Mouse (Mus musculus): ENCODE measurements at regions not wholly inside any gene's neighbourhood (a gene's known extent, or its start where the extent isn't known, plus 50 kb on each side); places are given as distances from the start of the nearest gene placed in this dataset.

DNA sequence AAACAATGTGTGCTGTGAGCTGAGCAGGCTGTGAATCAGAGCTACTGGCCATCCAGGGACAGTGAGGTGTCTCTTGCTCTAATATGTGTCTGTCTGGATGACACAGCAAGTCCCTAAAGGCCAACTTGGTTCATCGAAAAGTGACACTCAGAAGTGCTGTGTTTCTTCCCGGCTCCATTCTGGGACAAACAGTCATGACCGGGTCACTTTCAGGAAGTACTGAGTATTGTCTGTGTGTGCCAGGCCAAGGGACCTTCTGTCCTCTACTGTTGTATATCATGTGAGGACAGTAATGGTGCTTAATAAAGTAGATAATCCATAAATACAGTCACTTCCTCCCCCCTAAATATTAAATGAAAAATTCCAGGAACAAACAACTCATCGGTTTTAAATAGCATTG, 87.2 kb upstream of the Cd93 start:
- Histone ChIP-seq H3K27me3 (ENCODE audit: control insufficient read depth, insufficient read depth, insufficient read length) (no peaks in the 10 kb centered on the region), H3K79me2 (ENCODE audit: control insufficient read depth, insufficient read depth) (no peaks in the 10 kb centered on the region), H3K36me3 (ENCODE audit: control insufficient read depth, insufficient read depth) (no peaks in the 10 kb centered on the region), H3K4me3 (no peak overlapping the region), H3ac (ENCODE audit: control insufficient read depth, insufficient read length) (no peak overlapping the region), H3K4me2 (ENCODE audit: low read depth) (no peak overlapping the region)
- TF ChIP-seq MYOD1 (IDR thresholded peaks at IDR 0.05; ENCODE audit: control insufficient read depth in 1 of 3, insufficient read length in 2 of 3, low read depth in 2 of 3) = no peak
- TF ChIP-seq POLR2AphosphoS2 (IDR thresholded peaks at IDR 0.05; ENCODE audit: insufficient read length, low read depth) = no peak
- no peak for TF ChIP-seq SRF (IDR thresholded peaks at IDR 0.05; ENCODE audit: control insufficient read depth, insufficient read length, low read depth)
- no peak for TF ChIP-seq TCF12 (IDR thresholded peaks at IDR 0.05; ENCODE audit: insufficient read depth, poor library complexity, severe bottlenecking)
- no peak for TF ChIP-seq CEBPB (IDR thresholded peaks at IDR 0.05; ENCODE audit: insufficient read depth, poor library complexity, severe bottlenecking)
- no peak for TF ChIP-seq MAX (IDR thresholded peaks at IDR 0.05; ENCODE audit: low read depth)
- TF ChIP-seq TCF3 (IDR thresholded peaks at IDR 0.05; ENCODE audit: insufficient read length, low read depth) = no peak
- no peak for TF ChIP-seq USF1 (IDR thresholded peaks at IDR 0.05; ENCODE audit: low read depth)
- no peak for TF ChIP-seq MYOG (IDR thresholded peaks at IDR 0.05; ENCODE audit: control insufficient read depth in 1 of 3, insufficient read depth in 1 of 3, insufficient read length in 2 of 3, low read depth in 2 of 3)
- TF ChIP-seq E2F4 (IDR thresholded peaks at IDR 0.05; ENCODE audit: insufficient read depth) = no peak
- TF ChIP-seq POLR2A (IDR thresholded peaks at IDR 0.05; ENCODE audit: insufficient read length, low read depth) = no peak

GRCm38 (mm10) chr2:148529900-148530299, 86.5 kb upstream of the Cd93 start:
- H3K27me3 ChIP-seq (ENCODE audit: control insufficient read depth, insufficient read depth, insufficient read length) = no peaks in the 10 kb centered on the region
- no peak overlapping the region for H3K4me3 ChIP-seq
- no peak overlapping the region for H3K4me2 ChIP-seq (ENCODE audit: low read depth)
- H3ac ChIP-seq (ENCODE audit: control insufficient read depth, insufficient read length) = no peak overlapping the region
- H3K79me2 ChIP-seq (ENCODE audit: control insufficient read depth, insufficient read depth) = no peaks in the 10 kb centered on the region
- no peak for TF ChIP-seq REST (IDR thresholded peaks at IDR 0.05; ENCODE audit: insufficient read depth, insufficient read length)
- no peak for TF ChIP-seq MAX (IDR thresholded peaks at IDR 0.05; ENCODE audit: low read depth)
- no peak for TF ChIP-seq MYOD1 (IDR thresholded peaks at IDR 0.05; ENCODE audit: control insufficient read depth in 1 of 3, insufficient read length in 2 of 3, low read depth in 2 of 3)
- TF ChIP-seq POLR2A (IDR thresholded peaks at IDR 0.05; ENCODE audit: insufficient read length, low read depth) = no peak
- TF ChIP-seq TCF12 (IDR thresholded peaks at IDR 0.05; ENCODE audit: insufficient read depth, poor library complexity, severe bottlenecking) = no peak
- TF ChIP-seq CEBPB (IDR thresholded peaks at IDR 0.05; ENCODE audit: insufficient read depth, poor library complexity, severe bottlenecking) = no peak
- TF ChIP-seq E2F4 (IDR thresholded peaks at IDR 0.05; ENCODE audit: insufficient read depth) = no peak
- no peak for TF ChIP-seq TCF3 (IDR thresholded peaks at IDR 0.05; ENCODE audit: insufficient read length, low read depth)
- no peak for TF ChIP-seq USF1 (IDR thresholded peaks at IDR 0.05; ENCODE audit: low read depth)
- TF ChIP-seq MYOG (IDR thresholded peaks at IDR 0.05; ENCODE audit: control insufficient read depth in 1 of 3, insufficient read depth in 1 of 3, insufficient read length in 2 of 3, low read depth in 2 of 3) = no peak
- no peak for TF ChIP-seq SRF (IDR thresholded peaks at IDR 0.05; ENCODE audit: control insufficient read depth, insufficient read length, low read depth)
- TF ChIP-seq POLR2AphosphoS2 (IDR thresholded peaks at IDR 0.05; ENCODE audit: insufficient read length, low read depth) = no peak
- no peaks in the 10 kb centered on the region for H3K36me3 ChIP-seq (ENCODE audit: control insufficient read depth, insufficient read depth)

DNA sequence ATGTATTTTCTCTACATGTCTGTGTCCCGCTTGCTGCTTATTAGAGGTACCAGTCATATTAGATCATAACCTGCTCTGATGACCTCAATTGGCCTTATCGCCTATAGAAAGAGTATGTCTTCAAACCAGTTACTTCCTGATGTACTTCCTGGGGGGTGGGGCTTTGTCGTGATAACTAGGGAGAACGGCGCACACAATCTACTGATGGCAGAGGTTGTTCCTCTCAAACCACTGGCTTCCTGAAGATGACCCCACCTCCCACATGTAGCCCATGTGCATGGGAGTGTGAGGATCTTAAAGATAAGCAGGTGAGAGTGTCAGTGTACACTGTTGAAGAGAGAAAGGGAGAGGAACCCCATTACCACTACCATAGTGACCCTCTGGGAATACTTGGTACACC, 84.4 kb upstream of the Cd93 start:
- no peak for TF ChIP-seq MYOD1 (IDR thresholded peaks at IDR 0.05; ENCODE audit: control insufficient read depth in 1 of 3, insufficient read length in 2 of 3, low read depth in 2 of 3)
- TF ChIP-seq TCF12 (IDR thresholded peaks at IDR 0.05; ENCODE audit: insufficient read depth, poor library complexity, severe bottlenecking) = no peak
- no peak for TF ChIP-seq POLR2A (IDR thresholded peaks at IDR 0.05; ENCODE audit: insufficient read length, low read depth)
- TF ChIP-seq SRF (IDR thresholded peaks at IDR 0.05; ENCODE audit: control insufficient read depth, insufficient read length, low read depth) = no peak
- no peak for TF ChIP-seq MAX (IDR thresholded peaks at IDR 0.05; ENCODE audit: low read depth)
- no peak for TF ChIP-seq USF1 (IDR thresholded peaks at IDR 0.05; ENCODE audit: low read depth)
- TF ChIP-seq E2F4 (IDR thresholded peaks at IDR 0.05; ENCODE audit: insufficient read depth) = no peak
- no peak for TF ChIP-seq MYOG (IDR thresholded peaks at IDR 0.05; ENCODE audit: control insufficient read depth in 1 of 3, insufficient read depth in 1 of 3, insufficient read length in 2 of 3, low read depth in 2 of 3)
- TF ChIP-seq CEBPB (IDR thresholded peaks at IDR 0.05; ENCODE audit: insufficient read depth, poor library complexity, severe bottlenecking) = no peak
- TF ChIP-seq REST (IDR thresholded peaks at IDR 0.05; ENCODE audit: insufficient read depth, insufficient read length) = no peak
- TF ChIP-seq TCF3 (IDR thresholded peaks at IDR 0.05; ENCODE audit: insufficient read length, low read depth) = no peak
- TF ChIP-seq POLR2AphosphoS2 (IDR thresholded peaks at IDR 0.05; ENCODE audit: insufficient read length, low read depth) = no peak
- Histone ChIP-seq H3K36me3 (ENCODE audit: control insufficient read depth, insufficient read depth) (no peaks in the 10 kb centered on the region), H3K4me3 (no peak overlapping the region), H3K4me2 (ENCODE audit: low read depth) (no peak overlapping the region), H3K27me3 (ENCODE audit: control insufficient read depth, insufficient read depth, insufficient read length) (no peaks in the 10 kb centered on the region), H3ac (ENCODE audit: control insufficient read depth, insufficient read length) (no peak overlapping the region), H3K79me2 (ENCODE audit: control insufficient read depth, insufficient read depth) (no peaks in the 10 kb centered on the region)

- no peak overlapping the region for H3K4me2 ChIP-seq (ENCODE audit: low read depth)
- no peak overlapping the region for H3ac ChIP-seq (ENCODE audit: control insufficient read depth, insufficient read length)
- no peaks in the 10 kb centered on the region for H3K79me2 ChIP-seq (ENCODE audit: control insufficient read depth, insufficient read depth)
- no peak for TF ChIP-seq MYOD1 (IDR thresholded peaks at IDR 0.05; ENCODE audit: control insufficient read depth in 1 of 3, insufficient read length in 2 of 3, low read depth in 2 of 3)
- TF ChIP-seq USF1 (IDR thresholded peaks at IDR 0.05; ENCODE audit: low read depth) = no peak
- TF ChIP-seq MAX (IDR thresholded peaks at IDR 0.05; ENCODE audit: low read depth) = no peak
- no peak for TF ChIP-seq CEBPB (IDR thresholded peaks at IDR 0.05; ENCODE audit: insufficient read depth, poor library complexity, severe bottlenecking)
- no peak for TF ChIP-seq POLR2AphosphoS2 (IDR thresholded peaks at IDR 0.05; ENCODE audit: insufficient read length, low read depth)
- no peak for TF ChIP-seq E2F4 (IDR thresholded peaks at IDR 0.05; ENCODE audit: insufficient read depth)
- TF ChIP-seq TCF12 (IDR thresholded peaks at IDR 0.05; ENCODE audit: insufficient read depth, poor library complexity, severe bottlenecking) = no peak
- TF ChIP-seq TCF3 (IDR thresholded peaks at IDR 0.05; ENCODE audit: insufficient read length, low read depth) = no peak
- no peak for TF ChIP-seq POLR2A (IDR thresholded peaks at IDR 0.05; ENCODE audit: insufficient read length, low read depth)
- no peak for TF ChIP-seq SRF (IDR thresholded peaks at IDR 0.05; ENCODE audit: control insufficient read depth, insufficient read length, low read depth)
- TF ChIP-seq MYOG (IDR thresholded peaks at IDR 0.05; ENCODE audit: control insufficient read depth in 1 of 3, insufficient read depth in 1 of 3, insufficient read length in 2 of 3, low read depth in 2 of 3) = no peak
- TF ChIP-seq REST (IDR thresholded peaks at IDR 0.05; ENCODE audit: insufficient read depth, insufficient read length) = no peak
- no peaks in the 10 kb centered on the region for H3K36me3 ChIP-seq (ENCODE audit: control insufficient read depth, insufficient read depth)
- H3K27me3 ChIP-seq (ENCODE audit: control insufficient read depth, insufficient read depth, insufficient read length) = no peaks in the 10 kb centered on the region
- H3K4me3 ChIP-seq = no peak overlapping the region
Measured at GRCm38 (mm10) chr2:148525496-148525895, 82.1 kb upstream of the Cd93 start.

Data from myocyte (in vitro differentiated cells).